Mouse (Mus musculus): ENCODE data around the gene Hist1h2bl. TPM values are rescaled to one million over a fixed set of nuclear protein-coding genes. Genes with fewer than 3 reads are reported as not detected.

Hist1h2bl gene
- polyA plus RNA-seq, 1 experiment from 2014 or later: not detected

- no peak within 1 kb of the TSS for H3K9ac ChIP-seq
- H3K4me3 ChIP-seq: no peak within 1 kb of the TSS
- H3K27ac ChIP-seq: no peak within 1 kb of the TSS
- no peaks in the 10 kb centered on the region for H3K27me3 ChIP-seq (replicated peaks)
- no peaks in the 10 kb centered on the region for H3K36me3 ChIP-seq (replicated peaks)
- no peak for ATAC-seq (replicated peaks)
- no peaks in the 10 kb centered on the region for H3K4me1 ChIP-seq
- H3K4me2 ChIP-seq: no peak within 1 kb of the TSS
- 88% methylated on average over 2 of the region's 2 CpGs for whole genome bisulfite sequencing
- H3K9me3 ChIP-seq: no peaks in the 10 kb centered on the region
Measured at GRCm38 (mm10) chr13:21677305-21677704, 38.6 kb downstream of the Hist1h2bl start, which contains the start of gene Olfr1360. Olfr1360 (minus strand) TSS chr13:21677405.

Small RNA genes lying within 50 kb of the gene (microRNA-seq; reads per million reads assigned to microRNA genes)
- gene Gm44357 (not detected), gene Gm44367 (not detected), gene Gm44454 (not detected)

Other genes with a start within 250 kb of the Hist1h2bl start
- gene Nkapl, start 247.6 kb downstream of the Hist1h2bl start, polyA plus RNA-seq (2015; fragmentation: Nextera tagmentation; extraction: Ambion mirVana): 2.9 and 4.9 TPM in 2 replicates
- 11.5 and 12.6 TPM in 2 replicates for gene Zkscan4, start 237.2 kb downstream of the Hist1h2bl start, polyA plus RNA-seq (2015; fragmentation: Nextera tagmentation; extraction: Ambion mirVana)
- gene Gm10065, start 236.7 kb downstream of the Hist1h2bl start, polyA plus RNA-seq (2015; fragmentation: Nextera tagmentation; extraction: Ambion mirVana): not detected in 2 replicates
- gene AK157302, start 220.9 kb downstream of the Hist1h2bl start, polyA plus RNA-seq (2015; fragmentation: Nextera tagmentation; extraction: Ambion mirVana): 0.32 and 0.40 TPM in 2 replicates
- 8.5 and 9.5 TPM in 2 replicates for gene Gm11273, start 214.7 kb downstream of the Hist1h2bl start, polyA plus RNA-seq (2015; fragmentation: Nextera tagmentation; extraction: Ambion mirVana)
- 5.0 and 5.3 TPM in 2 replicates for gene Zkscan8, start 185.0 kb downstream of the Hist1h2bl start, polyA plus RNA-seq (2015; fragmentation: Nextera tagmentation; extraction: Ambion mirVana)
- gene Olfr1366, start 173.3 kb downstream of the Hist1h2bl start, polyA plus RNA-seq (2015; fragmentation: Nextera tagmentation; extraction: Ambion mirVana): 0.09 and 0.22 TPM in 2 replicates
- gene Olfr1535, start 156.2 kb downstream of the Hist1h2bl start, polyA plus RNA-seq (2015; fragmentation: Nextera tagmentation; extraction: Ambion mirVana): 0.05 TPM in 1 of 2 replicates, not detected in the other
- not detected in 2 replicates for gene Olfr1364, start 134.4 kb downstream of the Hist1h2bl start, polyA plus RNA-seq (2015; fragmentation: Nextera tagmentation; extraction: Ambion mirVana)
- not detected in 2 replicates for gene Olfr1362, start 102.1 kb downstream of the Hist1h2bl start, polyA plus RNA-seq (2015; fragmentation: Nextera tagmentation; extraction: Ambion mirVana)
- gene Olfr11, start 73.6 kb downstream of the Hist1h2bl start, polyA plus RNA-seq (2015; fragmentation: Nextera tagmentation; extraction: Ambion mirVana): 0.06 and 0.08 TPM in 2 replicates
- not detected in 2 replicates for gene Olfr1361, start 52.8 kb downstream of the Hist1h2bl start, polyA plus RNA-seq (2015; fragmentation: Nextera tagmentation; extraction: Ambion mirVana)
- gene Olfr1360, start 38.7 kb downstream of the Hist1h2bl start, polyA plus RNA-seq (2015; fragmentation: Nextera tagmentation; extraction: Ambion mirVana): not detected in 2 replicates
- not detected in 2 replicates for gene Olfr1359, start 18.0 kb downstream of the Hist1h2bl start, polyA plus RNA-seq (2015; fragmentation: Nextera tagmentation; extraction: Ambion mirVana)
- 3.9 and 10.3 TPM in 2 replicates for gene Hist1h2ai, start 279 bp upstream of the Hist1h2bl start, polyA plus RNA-seq (2015; fragmentation: Nextera tagmentation; extraction: Ambion mirVana)
- gene Hist1h3h, start 1.5 kb upstream of the Hist1h2bl start, polyA plus RNA-seq (2015; fragmentation: Nextera tagmentation; extraction: Ambion mirVana): 1.1 TPM in 1 of 2 replicates, not detected in the other
- gene Hist1h2bm, start 5.9 kb upstream of the Hist1h2bl start, polyA plus RNA-seq (2015; fragmentation: Nextera tagmentation; extraction: Ambion mirVana): 0.39 and 1.7 TPM in 2 replicates
- 0.93 TPM in 1 of 2 replicates, not detected in the other for gene Hist1h4j, start 18.9 kb upstream of the Hist1h2bl start, polyA plus RNA-seq (2015; fragmentation: Nextera tagmentation; extraction: Ambion mirVana)
- gene Hist1h4k, start 34.4 kb upstream of the Hist1h2bl start, polyA plus RNA-seq (2015; fragmentation: Nextera tagmentation; extraction: Ambion mirVana): 1.8 and 4.2 TPM in 2 replicates
- 5.5 and 6.9 TPM in 2 replicates for gene Hist1h2ak, start 37.7 kb upstream of the Hist1h2bl start, polyA plus RNA-seq (2015; fragmentation: Nextera tagmentation; extraction: Ambion mirVana)
- gene Hist1h2bn, start 38.0 kb upstream of the Hist1h2bl start, polyA plus RNA-seq (2015; fragmentation: Nextera tagmentation; extraction: Ambion mirVana): 0.89 TPM in 1 of 2 replicates, not detected in the other
- 3.4 and 3.7 TPM in 2 replicates for gene Hist1h1b, start 64.5 kb upstream of the Hist1h2bl start, polyA plus RNA-seq (2015; fragmentation: Nextera tagmentation; extraction: Ambion mirVana)
- 26.1 and 35.4 TPM in 2 replicates for gene Hist1h3i, start 67.2 kb upstream of the Hist1h2bl start, polyA plus RNA-seq (2015; fragmentation: Nextera tagmentation; extraction: Ambion mirVana)
- gene Hist1h2an, start 71.1 kb upstream of the Hist1h2bl start, polyA plus RNA-seq (2015; fragmentation: Nextera tagmentation; extraction: Ambion mirVana): 3.8 TPM in 1 of 2 replicates, not detected in the other
- 0.31 and 0.87 TPM in 2 replicates for gene Hist1h2bp, start 71.3 kb upstream of the Hist1h2bl start, polyA plus RNA-seq (2015; fragmentation: Nextera tagmentation; extraction: Ambion mirVana)
- gene Hist1h2bq, start 94.1 kb upstream of the Hist1h2bl start, polyA plus RNA-seq (2015; fragmentation: Nextera tagmentation; extraction: Ambion mirVana): 3.6 and 4.1 TPM in 2 replicates
- not detected in 2 replicates for gene Hist1h2ao, start 94.3 kb upstream of the Hist1h2bl start, polyA plus RNA-seq (2015; fragmentation: Nextera tagmentation; extraction: Ambion mirVana)
- 1.4 TPM in 1 of 2 replicates, not detected in the other for gene Hist1h4m, start 95.6 kb upstream of the Hist1h2bl start, polyA plus RNA-seq (2015; fragmentation: Nextera tagmentation; extraction: Ambion mirVana)
- gene Hist1h4n, start 116.1 kb upstream of the Hist1h2bl start, polyA plus RNA-seq (2015; fragmentation: Nextera tagmentation; extraction: Ambion mirVana): 4.2 and 5.9 TPM in 2 replicates
- 432 and 476 TPM in 2 replicates for gene Hist1h2ap, start 117.4 kb upstream of the Hist1h2bl start, polyA plus RNA-seq (2015; fragmentation: Nextera tagmentation; extraction: Ambion mirVana)
- 4.0 and 4.1 TPM in 2 replicates for gene Hist1h2br, start 117.6 kb upstream of the Hist1h2bl start, polyA plus RNA-seq (2015; fragmentation: Nextera tagmentation; extraction: Ambion mirVana)
- gene Zfp184, start 229.0 kb upstream of the Hist1h2bl start, polyA plus RNA-seq (2015; fragmentation: Nextera tagmentation; extraction: Ambion mirVana): 14.0 TPM in 2 replicates

Data from midbrain, embryonic 15.5 days (tissue).